In the genomic region with DNA sequence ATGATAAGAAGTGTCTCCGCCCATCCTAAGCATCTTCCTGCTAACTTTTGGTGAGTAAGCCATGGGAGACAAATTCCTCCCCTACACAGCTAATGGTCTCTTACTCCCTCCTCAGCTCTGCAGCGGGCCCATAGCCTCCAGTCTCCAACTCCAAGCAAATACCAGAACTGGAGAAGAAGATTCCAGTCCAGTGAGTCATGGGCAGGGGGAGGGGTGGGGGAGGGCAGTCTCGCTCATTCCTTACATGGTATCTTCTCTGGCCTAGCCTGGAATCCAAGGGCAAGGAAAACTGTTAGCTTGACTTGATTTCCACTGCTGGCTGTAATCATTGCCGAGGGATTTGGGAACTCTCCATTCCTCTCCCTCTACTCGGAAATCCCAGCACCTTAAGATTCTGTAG, we compare ENCODE assay signal across 11 mouse cellular contexts. TPM values are rescaled to one million over a fixed set of nuclear protein-coding genes. Genes with fewer than 3 reads are reported as not detected.
DNase-seq lines count a peak whose midpoint lies in the region; ATAC-seq and TF ChIP-seq lines count a peak whose summit lies in the region.
"Had no signal": no experiment of that assay in that cellular context is flagged by ENCODE, and none has a peak within 500 bp of the region (broad histone marks: within the 10 kb centered on the region; RNA-seq: fewer than 3 reads in every experiment).

No protein-coding gene starts in this region.

- H3K4me2 ChIP-seq in kidney, embryonic 15.5 days: no peak overlapping the region
- H3K4me2 ChIP-seq: midbrain, embryonic 13.5 days had no signal

- no peak overlapping the region for H3K4me3 ChIP-seq in kidney, embryonic 15.5 days (replicated peaks)
- H3K4me3 ChIP-seq in embryonic fibroblast, embryonic 13.5 days (ENCODE audit: insufficient read depth, low read length): no peak overlapping the region
- H3K4me3 ChIP-seq: midbrain, embryonic 13.5 days had no signal

- H3K9ac ChIP-seq in kidney, embryonic 15.5 days: no peak overlapping the region
- H3K9ac ChIP-seq: midbrain, embryonic 13.5 days had no signal

- peaks cover 67% of the 10 kb centered on the region for H3K4me1 ChIP-seq in kidney, embryonic 15.5 days
- H3K4me1 ChIP-seq in embryonic fibroblast, embryonic 13.5 days (ENCODE audit: control insufficient read depth, insufficient read depth, low read length): peaks cover 12% of the 10 kb centered on the region
- H3K4me1 ChIP-seq: midbrain, embryonic 13.5 days had no signal

- no peak for TF ChIP-seq CTCF in embryonic fibroblast, embryonic 13.5 days (IDR thresholded peaks at IDR 0.05; ENCODE audit: borderline replicate concordance, insufficient read depth, low read length)

- WGBS in kidney, embryonic 15.5 days: 57% methylated on average over 5 of the region's 5 CpGs

- ATAC-seq in kidney, embryonic 15.5 days (replicated peaks; ENCODE audit: low FRiP score): no peak; the same call in 1 of the 2 replicates
- no peak for ATAC-seq in inflammation-experienced regulatory T-cells, adult 6 months
- ATAC-seq: midbrain, embryonic 13.5 days had no signal

- DNase-seq in kidney, adult 11 months: no peak
- DNase-seq in NIH3T3 (ENCODE audit: low read depth): peak; percentile 96
- peak; percentile 43 for DNase-seq in lung, postnatal 25 days (ENCODE audit: low spot score)
- no peak for DNase-seq in adrenal gland, adult 2 months
- DNase-seq in thymus, postnatal 14 days: no peak
- DNase-seq: retina, postnatal 1 day had no signal

- no peaks in the 10 kb centered on the region for H3K9me3 ChIP-seq in kidney, embryonic 15.5 days (replicated peaks)
- H3K9me3 ChIP-seq: midbrain, embryonic 13.5 days had no signal

- H3K27me3 ChIP-seq in kidney, embryonic 15.5 days: no peaks in the 10 kb centered on the region
- H3K27me3 ChIP-seq: midbrain, embryonic 13.5 days had no signal

- no peaks in the 10 kb centered on the region for H3K36me3 ChIP-seq in kidney, embryonic 15.5 days
- H3K36me3 ChIP-seq: G1E; midbrain, embryonic 13.5 days had no signal

- TF ChIP-seq POLR2A in embryonic fibroblast, embryonic 13.5 days (IDR thresholded peaks at IDR 0.05; ENCODE audit: low read depth, low read length): no peak

- H3K27ac ChIP-seq in kidney, embryonic 15.5 days: peak overlapping the region; percentile 84
- H3K27ac ChIP-seq in embryonic fibroblast, embryonic 13.5 days (ENCODE audit: insufficient read depth, low read length): peak overlapping the region; percentile 100
- H3K27ac ChIP-seq: midbrain, embryonic 13.5 days had no signal

RNA-seq across cellular contexts. Expression of a gene that starts 51.4 kb away (rescaled TPM):
- polyA plus RNA-seq in kidney, embryonic 15.5 days (2015; fragmentation: Nextera tagmentation; extraction: Ambion mirVana): 103 and 107 TPM in 2 replicates
- 230 and 242 TPM in 2 replicates for polyA plus RNA-seq in embryonic fibroblast, embryonic 13.5 days (2011; ENCODE audit: insufficient read length, low read depth, missing spikeins)
- not detected for polyA plus RNA-seq in inflammation-experienced regulatory T-cells, adult 6 months (2017; shearing (Covaris generic))
- total RNA-seq in adrenal gland, adult 2 months (2021): 10 to 100 TPM; 87.9 to 93.4 TPM
- polyA plus RNA-seq in adrenal gland, adult 2 months (2012; rRNA removed): 20.0 and 32.7 TPM in 2 replicates
- polyA plus RNA-seq: G1E had no signal

Comparison
In these comparisons a context has a peak if more than half of its experiments do, and no peak if none do; other contexts are left out.
1. DNase-seq: peak in NIH3T3 (single experiment) and lung, postnatal 25 days (single experiment); none in kidney, adult 11 months (single experiment), adrenal gland, adult 2 months (single experiment) and thymus, postnatal 14 days (single experiment).
2. RNA of a gene that starts 51.4 kb away (polyA plus RNA-seq): 230 to 242 TPM in embryonic fibroblast, embryonic 13.5 days, 103 to 107 TPM in kidney, embryonic 15.5 days and 20.0 to 32.7 TPM in adrenal gland, adult 2 months; not detected in inflammation-experienced regulatory T-cells, adult 6 months; every median in the first group is over 10 times any median in the second.